Comparison of ENCODE assay signal across 8 mouse cellular contexts in genomic region chr7:35056436-35056864, GRCm38 (mm10). TPM values are rescaled to one million over a fixed set of nuclear protein-coding genes. Genes with fewer than 3 reads are reported as not detected.
DNase-seq lines count a peak whose midpoint lies in the region; ATAC-seq and TF ChIP-seq lines count a peak whose summit lies in the region.

Gene Cebpg, minus strand, starts transcription at chr7:35056573.

- no peaks in the 10 kb centered on the region for H3K9me3 ChIP-seq in hindbrain, embryonic 10.5 days
- H3K9me3 ChIP-seq in lung, embryonic 16.5 days (ENCODE audit: control insufficient read depth, low read length): 0 out of 2 replicates have a peak, but pooled peaks cover 2% of the 10 kb centered on the region

- 0 out of 2 replicates have a peak, but pooled peaks cover 4% of the 10 kb centered on the region for H3K36me3 ChIP-seq in hindbrain, embryonic 10.5 days
- no peaks in the 10 kb centered on the region for H3K36me3 ChIP-seq in lung, embryonic 16.5 days (ENCODE audit: control insufficient read depth, insufficient read depth, low read length)
- no peaks in the 10 kb centered on the region for H3K36me3 ChIP-seq in thymus, adult 2 months (ENCODE audit: control insufficient read depth, insufficient read depth, low read length)

- H3K27me3 ChIP-seq in hindbrain, embryonic 10.5 days (ENCODE audit: insufficient read depth, poor library complexity, severe bottlenecking): no peaks in the 10 kb centered on the region
- H3K27me3 ChIP-seq in lung, embryonic 16.5 days (ENCODE audit: control insufficient read depth, insufficient read depth, low read depth, low read length): no peaks in the 10 kb centered on the region
- H3K27me3 ChIP-seq in thymus, adult 2 months (ENCODE audit: control insufficient read depth, insufficient read depth, low read length): no peaks in the 10 kb centered on the region

- TF ChIP-seq CTCF in thymus, adult 2 months (IDR thresholded peaks at IDR 0.05; ENCODE audit: borderline replicate concordance, control insufficient read depth, extremely low read depth, insufficient read depth, low read length, poor library complexity): peak; percentile 56; the same call in 1 of the 2 replicates

- peak within 1 kb of the TSS; percentile 76 for H3K4me2 ChIP-seq in lung, embryonic 16.5 days (ENCODE audit: low read depth, low read length)

- DNase-seq in Muller cell, postnatal 12 days (ENCODE audit: inconsistent ontology term): peak; percentile 96
- DNase-seq in cerebellum, adult 9-10 months: peak; percentile 98
- peak; percentile 88 to 99 for DNase-seq in frontal cortex, adult 2 months (ENCODE audit: extremely low spot score in 1 of 2, low spot score in 1 of 2)
- peak; percentile 95 for DNase-seq in hindbrain, embryonic 10.5 days (ENCODE audit: low spot score)
- DNase-seq in layer of hippocampus, adult 9-11 months: peak; percentile 97
- DNase-seq in ovary, adult 18-20 months (ENCODE audit: low spot score): peak; percentile 92
- peak; percentile 97 for DNase-seq in thymus, adult 2 months

- H3K4me3 ChIP-seq in hindbrain, embryonic 10.5 days: peak within 1 kb of the TSS; percentile 96
- peak within 1 kb of the TSS; percentile 97 for H3K4me3 ChIP-seq in lung, embryonic 16.5 days (ENCODE audit: low read length)
- peak within 1 kb of the TSS; percentile 61 for H3K4me3 ChIP-seq in thymus, adult 2 months (ENCODE audit: control insufficient read depth, insufficient read depth, low read length)

- H3K9ac ChIP-seq in lung, embryonic 16.5 days (ENCODE audit: low read length): peak within 1 kb of the TSS; percentile 93

- TF ChIP-seq POLR2A in thymus, adult 2 months (IDR thresholded peaks at IDR 0.05; ENCODE audit: control insufficient read depth, extremely low read depth, insufficient read depth, low read length, poor library complexity): peak; percentile 64

- H3K27ac ChIP-seq in hindbrain, embryonic 10.5 days: peak within 1 kb of the TSS; percentile 97
- H3K27ac ChIP-seq in lung, embryonic 16.5 days (ENCODE audit: low read length): peak within 1 kb of the TSS; percentile 88
- peak within 1 kb of the TSS; percentile 50; the same call in 1 of the 2 replicates for H3K27ac ChIP-seq in thymus, adult 2 months (ENCODE audit: control insufficient read depth, insufficient read depth, low read length)

- ATAC-seq in lung, embryonic 16.5 days (ENCODE audit: low read depth): peak; percentile 98

- peaks cover 27% of the 10 kb centered on the region for H3K4me1 ChIP-seq in hindbrain, embryonic 10.5 days (replicated peaks)
- peaks cover 22% of the 10 kb centered on the region for H3K4me1 ChIP-seq in lung, embryonic 16.5 days (replicated peaks; ENCODE audit: control insufficient read depth, insufficient read depth, low read length)
- peaks cover 11% of the 10 kb centered on the region for H3K4me1 ChIP-seq in thymus, adult 2 months (replicated peaks; ENCODE audit: control insufficient read depth, insufficient read depth, low read length)

- WGBS in hindbrain, embryonic 10.5 days: under 1% methylated on average over 53 of the region's 53 CpGs
- WGBS in lung, embryonic 16.5 days: 1% methylated on average over 49 of the region's 53 CpGs
- under 1% methylated on average over 52 of the region's 53 CpGs for WGBS in thymus, adult 2 months

RNA-seq across cellular contexts. Expression of gene Cebpg, which starts in this region (rescaled TPM):
- 21.2 and 25.4 TPM in 2 replicates for polyA plus RNA-seq in frontal cortex, adult 2 months (2012; rRNA removed)
- polyA plus RNA-seq in hindbrain, embryonic 10.5 days (2016; fragmentation: Nextera tagmentation; extraction: Ambion mirVana): 36.5 and 44.6 TPM in 2 replicates
- polyA plus RNA-seq in lung, embryonic 16.5 days (2015; fragmentation: Nextera tagmentation; extraction: Ambion mirVana): 37.5 and 38.7 TPM in 2 replicates
- polyA plus RNA-seq in thymus, adult 2 months (2012; rRNA removed): 11.9 and 12.8 TPM in 2 replicates

Comparison
In these comparisons a context has a peak if more than half of its experiments do, and no peak if none do; other contexts are left out.
1. Peak in every context shown above with its lines: DNase-seq, ATAC-seq, H3K4me3 ChIP-seq and H3K27ac ChIP-seq.